Mouse (Mus musculus): ENCODE measurements around the gene Nckap1.

Gene Nckap1

GRCm38 (mm10) chr2:80561478-80561877 is 19.7 kb downstream of the Nckap1 start:
- in situ Hi-C loops (cut with MboI, MseI), result no loop called here

- in situ Hi-C loops (cut with MboI, MseI), result no loop called here
These were observed 20.4 kb downstream of the Nckap1 start for GRCm38 (mm10) chr2:80560773-80561172.

- in situ Hi-C loops (cut with MboI, MseI), result no loop called here
These were observed 21.5 kb downstream of the Nckap1 start for GRCm38 (mm10) chr2:80559655-80560054.

GRCm38 (mm10) chr2:80554442-80554841 is 26.7 kb downstream of the Nckap1 start:
- in situ Hi-C loops (cut with MboI, MseI), result no loop called here

DNA sequence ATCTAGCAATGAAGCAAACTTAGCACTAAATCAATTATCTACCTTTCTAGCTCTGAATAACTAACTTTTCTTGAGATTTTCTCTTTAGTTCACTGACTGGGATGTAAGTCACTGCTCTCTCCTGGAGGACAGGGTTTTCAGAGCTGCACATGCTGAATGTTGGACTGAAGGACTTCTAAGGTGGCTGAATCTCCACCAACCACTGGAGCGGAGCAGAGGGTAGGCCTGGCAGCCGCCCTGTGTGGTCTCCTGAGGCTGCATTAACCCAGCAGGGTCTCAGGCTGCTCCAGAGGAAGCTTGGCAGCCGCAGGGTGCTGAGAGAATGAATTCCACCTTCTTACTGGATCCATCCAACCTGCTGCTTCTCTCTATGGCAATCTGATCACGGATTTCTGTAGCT is 31.5 kb downstream of the Nckap1 start:
- in situ Hi-C loops (cut with MboI, MseI), result loop anchor here (25.0 kb wide), 1 partner anchor 687 kb away; no protein-coding TSS in a partner anchor

DNA sequence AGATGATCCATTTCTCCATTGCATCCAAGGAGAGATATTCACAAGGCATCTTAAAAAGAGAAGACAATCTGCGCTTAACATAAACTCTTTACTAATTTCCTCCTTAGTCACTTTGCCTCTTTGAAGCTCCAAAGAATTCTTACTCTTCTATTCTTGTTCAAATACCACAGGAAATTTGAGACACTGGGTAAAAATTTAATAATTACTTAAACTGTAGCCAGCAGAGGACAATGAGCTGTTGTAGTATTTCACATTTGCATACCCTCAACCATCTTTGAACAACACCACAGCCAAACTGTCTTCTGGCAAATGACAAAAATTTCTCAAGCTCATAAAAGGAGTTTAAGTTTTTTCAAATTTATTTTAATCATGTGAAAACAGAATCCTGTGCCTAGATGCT is 33.3 kb downstream of the Nckap1 start:
- in situ Hi-C loops (cut with MboI, MseI), result loop anchor here (25.0 kb wide), 1 partner anchor 686 kb away; no protein-coding TSS in a partner anchor

DNA sequence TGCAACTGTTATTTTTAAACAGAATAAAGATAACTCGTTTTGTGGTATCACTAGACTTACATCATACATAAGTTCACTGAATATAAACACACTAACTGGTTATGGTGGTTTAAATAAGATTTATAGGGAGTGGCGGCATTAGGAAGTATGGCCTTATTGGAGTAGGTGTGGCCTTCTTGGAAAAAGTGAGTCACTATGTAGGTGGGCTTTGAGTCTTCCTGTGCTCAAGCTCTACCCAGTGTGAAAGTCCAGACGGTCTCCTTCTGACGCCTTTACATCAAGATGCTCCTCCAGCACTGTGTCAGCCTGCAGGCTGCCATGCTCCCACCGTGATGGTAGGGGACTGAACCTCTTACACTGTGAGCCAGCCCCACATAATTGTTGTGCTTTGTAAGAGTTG is 38.4 kb downstream of the Nckap1 start:
- in situ Hi-C loops (cut with MboI, MseI), result loop anchor here (25.0 kb wide), 1 partner anchor 680 kb away; no protein-coding TSS in a partner anchor

DNA sequence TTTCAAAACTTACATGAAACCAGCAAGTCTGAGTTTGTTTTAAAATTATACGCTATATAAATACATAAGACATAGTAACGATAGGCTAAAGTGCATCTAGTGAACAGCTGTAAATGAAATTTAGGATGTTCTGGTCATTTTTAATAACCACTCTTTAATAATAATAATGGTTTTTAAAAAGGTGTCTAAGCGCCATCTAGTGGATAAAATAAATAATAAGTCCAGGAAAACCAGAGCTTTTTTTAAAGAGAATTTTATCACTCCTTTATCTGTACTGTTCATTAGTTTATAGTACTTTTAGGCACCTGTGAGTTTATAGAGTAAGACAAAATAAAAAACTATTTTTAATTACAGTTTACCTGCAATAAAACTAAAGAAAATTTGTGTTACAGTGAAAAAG is 44.0 kb downstream of the Nckap1 start:
- in situ Hi-C loops (cut with MboI, MseI), result loop anchor here (25.0 kb wide), 1 partner anchor 675 kb away; no protein-coding TSS in a partner anchor

DNA sequence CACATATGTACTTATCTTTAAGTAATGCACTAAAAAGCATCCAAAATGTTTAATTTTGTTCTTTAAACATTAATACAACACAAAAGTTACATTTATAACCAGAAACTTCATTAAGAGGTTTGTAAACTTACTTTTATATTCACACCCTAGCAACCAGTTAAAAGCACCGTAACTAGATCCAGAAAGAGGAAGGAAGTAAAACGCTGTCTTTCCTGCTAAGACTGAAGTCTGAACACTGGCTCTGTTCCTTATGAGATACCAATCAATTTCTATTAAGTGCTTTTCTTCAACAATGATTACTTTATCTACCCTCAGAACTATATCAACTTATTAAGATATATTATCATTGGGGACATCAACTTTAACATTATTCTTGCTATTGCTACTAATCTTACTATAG is 44.6 kb downstream of the Nckap1 start:
- in situ Hi-C loops (cut with MboI, MseI), result loop anchor here (25.0 kb wide), 1 partner anchor 674 kb away; no protein-coding TSS in a partner anchor

GRCm38 (mm10) chr2:80524275-80524674 is 56.9 kb downstream of the Nckap1 start:
- in situ Hi-C loops (cut with MboI, MseI), result no loop called here

DNA sequence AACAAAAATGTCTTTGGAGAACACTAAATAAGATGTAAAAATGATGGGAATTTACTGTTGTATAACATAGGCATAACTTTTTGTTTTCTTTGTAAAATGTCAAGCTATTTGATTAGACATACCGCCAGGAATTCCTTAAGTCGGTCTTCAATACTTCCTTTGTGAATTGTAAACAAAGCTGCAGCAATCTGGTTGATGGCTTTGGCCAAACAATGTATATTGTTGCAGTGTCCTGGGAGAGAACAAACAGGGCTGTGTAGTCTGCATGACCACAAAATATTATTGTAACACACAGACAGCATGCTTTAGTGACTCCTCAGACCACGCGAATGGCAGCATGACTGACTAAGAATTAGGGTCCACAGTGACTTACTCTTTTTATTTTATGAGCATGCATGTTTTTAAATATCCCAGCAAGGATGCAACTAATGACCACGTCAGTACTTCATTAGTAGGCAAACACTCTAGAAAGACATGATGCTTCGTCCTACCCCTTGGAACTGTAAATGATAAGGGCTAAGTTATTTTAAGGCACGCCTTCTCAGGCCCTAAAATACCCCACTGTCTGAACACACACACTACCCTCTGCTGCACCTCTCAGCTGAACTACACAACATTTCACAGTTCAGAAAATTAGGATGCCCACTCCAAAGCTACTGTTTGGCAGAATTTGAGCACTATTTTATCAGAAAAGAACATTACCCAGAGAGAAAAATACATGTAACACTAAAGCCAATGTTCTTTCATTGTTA is 75.0 kb downstream of the Nckap1 start:
- in situ Hi-C loops (cut with MboI, MseI), result no loop called here

DNA sequence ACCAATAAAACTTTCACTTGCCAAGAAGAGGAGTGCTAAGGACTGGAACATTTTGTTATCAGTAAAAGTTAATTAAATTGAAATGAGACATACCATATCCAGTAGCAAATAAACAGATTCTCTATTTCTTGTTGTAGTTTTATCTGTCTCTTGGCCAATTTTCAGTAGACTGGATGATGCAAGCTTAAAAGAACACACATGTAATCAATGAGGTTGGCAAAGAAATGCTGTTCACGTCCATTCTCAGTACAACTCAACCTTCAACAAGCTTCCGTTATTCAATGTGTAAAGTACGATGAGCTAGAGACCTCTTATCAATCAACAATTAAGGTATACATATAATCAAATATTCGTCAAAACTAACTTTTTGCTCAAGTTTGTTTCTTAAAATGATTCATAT is 79.0 kb downstream of the Nckap1 start:
- in situ Hi-C loops (cut with MboI, MseI), result no loop called here

DNA sequence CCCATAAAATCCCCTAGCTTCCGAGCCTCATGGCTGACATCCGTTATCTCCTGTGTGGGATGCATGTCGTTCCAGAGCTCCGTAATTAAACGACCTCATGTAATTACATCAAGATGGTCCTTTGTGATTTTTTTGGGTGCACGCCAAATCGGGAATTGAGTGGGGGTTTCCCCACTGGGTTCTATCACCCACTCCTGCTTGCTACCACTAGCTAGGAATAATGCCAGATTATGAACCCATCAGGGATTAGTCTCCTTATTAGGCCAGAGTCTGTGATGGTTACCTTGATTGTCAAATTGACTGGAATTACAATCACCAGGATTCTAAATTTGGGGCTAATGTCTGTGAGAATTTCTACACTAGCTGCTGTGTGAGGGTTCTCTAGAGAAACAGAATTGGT is 85.9 kb downstream of the Nckap1 start:
- in situ Hi-C loops (cut with MboI, MseI), result loop anchor here (25.0 kb wide), 1 partner anchor 1542 kb away; no protein-coding TSS in a partner anchor

GRCm38 (mm10) chr2:80486851-80487250 is 94.3 kb downstream of the Nckap1 start:
- in situ Hi-C loops (cut with MboI, MseI), result loop anchor here (25.0 kb wide), 1 partner anchor 1550 kb away; no protein-coding TSS in a partner anchor

- in situ Hi-C loops (cut with MboI, MseI), result loop anchor here (25.0 kb wide), 1 partner anchor 1552 kb away; no protein-coding TSS in a partner anchor
These were observed 96.2 kb downstream of the Nckap1 start for GRCm38 (mm10) chr2:80484951-80485350.

GRCm38 (mm10) chr2:80475831-80476230 is 105.3 kb downstream of the Nckap1 start:
- in situ Hi-C loops (cut with MboI, MseI), result loop anchor here (25.0 kb wide), 1 partner anchor 1561 kb away; no protein-coding TSS in a partner anchor

DNA sequence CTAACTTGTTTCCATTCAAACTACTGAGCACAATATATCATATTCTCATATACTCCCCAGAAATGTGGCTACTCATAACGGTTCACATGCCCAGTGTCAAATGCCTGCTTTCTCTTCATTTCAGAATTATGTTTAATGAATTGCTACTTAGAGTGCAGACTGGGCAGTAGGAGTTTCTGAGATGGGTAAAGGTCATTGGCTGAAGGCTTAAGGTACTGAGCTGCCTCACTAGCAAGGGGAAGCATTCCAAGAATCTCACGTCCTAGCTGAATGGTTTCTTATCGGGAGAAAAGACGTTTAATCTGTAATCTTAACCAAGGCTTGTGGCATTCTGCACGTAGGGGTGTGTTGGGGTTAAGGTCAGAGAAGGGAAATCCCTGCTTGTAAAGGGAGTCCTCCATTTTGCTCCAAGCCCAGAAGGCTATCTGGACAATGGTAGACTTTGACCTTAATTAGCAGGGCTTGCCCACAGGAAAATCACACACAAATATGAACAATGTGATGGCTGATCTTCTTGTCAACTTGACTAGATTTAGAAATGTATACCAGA is 106.9 kb downstream of the Nckap1 start:
- in situ Hi-C loops (cut with MboI, MseI), result no loop called here

DNA sequence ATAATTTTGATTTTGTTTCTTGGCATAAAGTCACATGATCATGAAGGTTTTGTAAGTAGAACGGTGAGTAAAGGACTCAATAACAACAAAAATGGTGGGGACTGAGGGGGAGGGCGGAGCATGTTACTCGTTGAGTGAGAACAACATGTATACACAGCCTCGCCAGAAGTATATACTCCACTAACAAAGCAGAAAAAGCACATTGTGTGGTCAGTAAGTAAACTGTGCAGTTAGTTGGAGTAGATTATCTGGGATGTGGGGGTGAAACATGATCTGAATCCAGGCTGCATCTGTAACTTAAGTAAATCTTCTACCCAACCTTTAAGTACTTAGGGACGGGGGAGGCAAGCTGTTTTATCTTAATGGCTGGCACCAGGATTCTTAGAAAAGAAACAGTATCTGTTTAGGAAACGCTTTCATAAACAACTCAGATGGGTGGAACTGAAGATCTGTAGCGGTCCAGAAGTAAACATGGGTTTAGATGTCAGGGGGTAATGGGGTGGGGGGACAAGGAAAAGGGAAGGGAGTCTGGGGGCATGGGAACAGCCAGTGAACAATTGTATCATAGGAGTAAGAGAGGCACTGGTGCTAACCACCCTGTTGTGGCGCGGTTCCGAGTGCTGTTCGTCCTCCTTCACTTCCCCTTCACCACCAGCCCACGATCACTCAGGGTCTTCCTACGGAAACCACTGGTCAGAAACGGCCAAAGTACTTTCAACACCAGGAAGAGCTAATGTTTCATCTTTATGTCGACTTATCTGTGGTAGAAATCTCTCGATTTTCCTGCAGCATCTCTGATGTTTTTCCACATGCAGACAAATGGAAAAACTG is 115.0 kb downstream of the Nckap1 start:
- in situ Hi-C loops (cut with MboI, MseI), result no loop called here

DNA sequence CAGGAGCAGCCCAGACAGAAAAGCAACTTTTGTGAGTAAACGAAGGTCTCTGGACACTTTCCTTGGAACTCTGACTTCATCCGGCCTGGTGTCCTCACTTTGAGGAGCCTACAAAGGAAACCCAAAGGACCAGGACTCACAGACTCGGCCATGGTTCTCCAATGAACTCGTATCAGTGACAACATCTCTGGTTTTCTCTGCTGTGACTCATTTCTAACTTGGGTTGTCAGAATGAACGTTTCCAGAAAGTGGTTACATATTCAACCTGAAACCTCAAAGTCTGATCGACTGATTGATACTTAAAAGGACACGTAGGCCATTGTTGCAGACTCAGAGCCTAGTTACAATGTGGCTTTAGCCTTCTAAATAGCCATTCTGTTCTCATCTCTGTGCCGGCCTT is 119.4 kb downstream of the Nckap1 start:
- in situ Hi-C loops (cut with MboI, MseI), result no loop called here
